Mouse (Mus musculus) layer of hippocampus, adult 9-11 months (tissue): Measurements from ENCODE around the gene Atf7ip.

Source experiments
- DNase-seq: peaks from one replicate; pipeline ENCODE4 v3.0.0; 2022

Gene Atf7ip

GRCm38 (mm10) chr6:136486801-136487553 is 19.0 kb upstream of the Atf7ip start:
- no peak for DNase-seq

- no peak for DNase-seq
Measured at GRCm38 (mm10) chr6:136487554-136487950, 18.4 kb upstream of the Atf7ip start.

- no peak for DNase-seq
Measured at GRCm38 (mm10) chr6:136489899-136490298, 16.1 kb upstream of the Atf7ip start.

GRCm38 (mm10) chr6:136490516-136491475 is 15.2 kb upstream of the Atf7ip start:
- DNase-seq, result no peak

- DNase-seq, result no peak
Measured at GRCm38 (mm10) chr6:136491631-136492030, 14.3 kb upstream of the Atf7ip start.

GRCm38 (mm10) chr6:136492251-136492650 is 13.7 kb upstream of the Atf7ip start:
- DNase-seq, result no peak

GRCm38 (mm10) chr6:136493486-136493885 is 12.5 kb upstream of the Atf7ip start:
- no peak for DNase-seq

GRCm38 (mm10) chr6:136493910-136494751 is 11.8 kb upstream of the Atf7ip start:
- no peak for DNase-seq

- DNase-seq, result no peak
Measured at GRCm38 (mm10) chr6:136495023-136495422, 10.9 kb upstream of the Atf7ip start.

- DNase-seq, result peak; percentile 76
Measured at GRCm38 (mm10) chr6:136497744-136498143, 8.2 kb upstream of the Atf7ip start.

- DNase-seq, result no peak
Measured at GRCm38 (mm10) chr6:136499292-136499977, 6.5 kb upstream of the Atf7ip start.

- DNase-seq, result no peak
Measured at GRCm38 (mm10) chr6:136508652-136509051, 2.7 kb downstream of the Atf7ip start.

GRCm38 (mm10) chr6:136510945-136511344 is 5.0 kb downstream of the Atf7ip start:
- DNase-seq, result no peak

GRCm38 (mm10) chr6:136512351-136512750 is 6.4 kb downstream of the Atf7ip start:
- no peak for DNase-seq

- no peak for DNase-seq
Measured at GRCm38 (mm10) chr6:136516626-136517025, 10.7 kb downstream of the Atf7ip start.

GRCm38 (mm10) chr6:136517221-136517620 is 11.3 kb downstream of the Atf7ip start:
- DNase-seq, result no peak

- DNase-seq, result peak; percentile 99
Measured at GRCm38 (mm10) chr6:136518537-136519246, 12.7 kb downstream of the Atf7ip start.

GRCm38 (mm10) chr6:136519254-136519653 is 13.3 kb downstream of the Atf7ip start:
- no peak for DNase-seq

GRCm38 (mm10) chr6:136520361-136520760 is 14.4 kb downstream of the Atf7ip start:
- DNase-seq, result no peak

GRCm38 (mm10) chr6:136521681-136522080 is 15.7 kb downstream of the Atf7ip start:
- no peak for DNase-seq

- DNase-seq, result no peak
Measured at GRCm38 (mm10) chr6:136522658-136523057, 16.7 kb downstream of the Atf7ip start.

- DNase-seq, result no peak
Measured at GRCm38 (mm10) chr6:136524751-136525150, 18.8 kb downstream of the Atf7ip start.
